Mouse (Mus musculus) brain, embryonic 14.5 days (tissue): ENCODE results near the gene Tasp1.

ENCODE experiments used
- CTCF ChIP-seq: fragments of 200-500 bp; IDR thresholded peaks from 2 replicates; pipeline ENCODE4 v1.5.1; 2012; ENCODE audit warnings: inconsistent platforms, mild to moderate bottlenecking, moderate library complexity, borderline replicate concordance; ENCODE audit not compliant: insufficient read depth, insufficient read length; ENCODE audit errors: extremely low read depth
- POLR2A ChIP-seq: fragments of 200-500 bp; IDR thresholded peaks from 2 replicates; pipeline ENCODE4 v1.6.1; 2012; ENCODE audit warnings: mild to moderate bottlenecking, inconsistent platforms, borderline replicate concordance; ENCODE audit not compliant: poor library complexity, insufficient read depth, insufficient read length, severe bottlenecking; ENCODE audit errors: extremely low read depth

DNA sequence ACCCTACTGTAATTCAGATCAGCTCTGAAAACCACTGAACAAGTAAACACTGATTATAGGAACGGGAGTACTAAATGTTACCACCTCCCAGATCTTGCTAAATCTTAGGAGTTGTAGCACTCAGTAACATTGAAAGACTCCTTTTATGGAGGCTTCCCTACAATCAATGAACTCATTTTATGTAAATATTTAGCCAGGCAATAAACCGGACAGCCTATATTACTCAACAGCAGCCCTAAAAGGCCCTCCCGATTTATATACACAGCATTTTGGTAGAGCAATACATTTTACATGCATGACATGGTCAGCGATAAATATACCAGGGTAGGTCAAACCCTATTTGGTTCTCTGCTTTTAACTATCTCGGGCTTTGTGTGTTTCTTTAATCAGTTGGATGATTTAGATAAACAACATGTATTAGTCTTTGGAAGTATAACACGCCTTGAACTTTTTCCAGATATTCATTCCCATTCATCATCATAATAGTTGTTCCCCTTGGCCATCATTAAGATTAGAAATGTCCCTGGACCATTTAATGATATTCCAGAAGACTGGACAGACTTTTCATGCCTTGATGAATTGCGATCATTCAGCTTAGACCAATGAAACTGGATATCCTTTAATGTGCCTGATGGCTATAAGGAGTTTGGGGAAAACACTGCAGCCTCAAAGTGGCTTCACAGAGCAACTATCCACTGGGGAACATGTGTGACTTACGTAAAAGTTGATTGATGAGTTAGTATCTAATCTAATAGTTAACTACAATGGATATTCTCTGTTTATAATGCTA, 244.8 kb downstream of the Tasp1 start:
- TF ChIP-seq CTCF (no peak), POLR2A (no peak)
